Mouse (Mus musculus): ENCODE data around the gene Gfral.

Gene Gfral

DNA sequence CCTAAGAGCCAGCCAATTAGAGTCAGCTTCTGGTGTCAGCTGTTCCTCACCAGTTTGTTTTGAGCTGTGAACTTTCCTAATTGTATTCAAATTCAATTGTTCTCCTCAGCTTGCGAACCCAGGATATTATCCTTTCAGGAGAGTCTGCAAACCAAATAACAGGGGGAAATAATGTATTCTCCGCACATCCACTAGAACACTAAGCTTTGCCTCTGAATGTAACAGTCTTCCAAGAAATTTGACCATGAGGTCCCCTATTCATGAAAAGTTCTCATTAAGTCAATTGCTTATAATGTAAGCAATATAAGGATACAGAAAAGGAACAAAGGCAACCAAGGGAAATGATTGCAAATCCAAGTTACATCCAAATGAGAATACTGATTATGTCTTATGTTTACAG lies at the start of gene Gfral:
Gfral (minus strand) TSS at position 101 of the 400 bp plus-strand sequence.
- DNase-seq (ENCODE audit: low read depth, low spot score): no peak

DNA sequence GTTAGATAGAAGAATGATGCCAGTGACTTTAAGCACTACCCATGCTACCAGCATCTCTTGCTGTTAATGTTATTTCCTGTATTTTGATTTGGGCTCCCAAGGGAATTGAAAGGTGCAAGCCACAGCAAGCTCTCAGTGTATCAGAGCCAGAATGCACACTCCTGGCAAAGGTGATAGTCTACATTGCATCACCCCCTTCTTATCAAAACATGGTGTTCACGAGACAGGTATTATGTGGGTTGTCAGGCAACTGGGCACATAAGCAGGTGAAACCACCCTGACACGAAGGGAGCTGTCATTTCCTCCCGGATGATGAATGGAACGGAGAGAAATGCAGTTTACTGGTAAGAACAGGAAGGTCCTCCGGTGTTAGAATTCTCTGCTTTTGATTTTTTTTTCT lies 44.3 kb upstream of the Gfral start:
- no peak for DNase-seq (ENCODE audit: low read depth, low spot score)

DNA sequence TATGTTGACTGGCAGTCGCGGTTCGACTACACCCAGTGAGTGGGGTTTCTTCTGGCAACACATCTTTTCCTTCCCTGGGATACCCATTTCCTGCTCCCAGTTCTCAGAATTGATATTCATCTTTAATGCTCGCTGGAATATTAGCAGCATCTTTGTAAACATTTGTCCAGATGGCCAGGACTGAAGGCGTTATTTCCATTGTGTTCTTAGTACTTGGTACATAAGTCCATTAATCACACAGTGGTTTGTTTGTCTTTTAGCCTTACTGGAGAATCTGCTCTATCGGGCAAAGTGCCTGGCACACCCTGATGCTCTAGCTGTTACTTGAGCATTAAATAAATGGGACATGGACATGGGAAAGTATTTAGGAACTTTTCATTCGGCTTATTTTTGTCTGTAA lies 39.1 kb upstream of the Gfral start:
- DNase-seq (ENCODE audit: low read depth, low spot score): no peak

DNA sequence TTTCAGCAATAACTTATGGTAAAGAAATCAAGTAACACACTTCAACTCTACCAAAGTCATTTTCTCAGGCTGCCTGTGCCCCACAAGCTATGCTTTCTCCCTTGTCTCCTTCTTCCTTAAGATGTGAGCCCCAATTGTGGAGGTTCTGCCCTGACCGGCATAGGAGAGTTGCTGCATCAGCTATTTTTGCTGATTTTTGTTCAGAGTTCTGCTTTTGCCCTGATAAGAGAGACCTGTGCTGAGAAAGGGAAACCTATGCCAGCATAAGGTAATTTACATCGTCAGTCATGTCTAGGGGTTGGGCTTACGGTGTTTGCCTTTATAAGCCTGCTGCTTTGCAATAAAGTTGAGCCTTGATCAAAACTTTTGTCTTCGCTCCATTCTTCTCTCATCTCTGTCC lies 38.7 kb upstream of the Gfral start:
- DNase-seq (ENCODE audit: low read depth, low spot score): no peak

DNA sequence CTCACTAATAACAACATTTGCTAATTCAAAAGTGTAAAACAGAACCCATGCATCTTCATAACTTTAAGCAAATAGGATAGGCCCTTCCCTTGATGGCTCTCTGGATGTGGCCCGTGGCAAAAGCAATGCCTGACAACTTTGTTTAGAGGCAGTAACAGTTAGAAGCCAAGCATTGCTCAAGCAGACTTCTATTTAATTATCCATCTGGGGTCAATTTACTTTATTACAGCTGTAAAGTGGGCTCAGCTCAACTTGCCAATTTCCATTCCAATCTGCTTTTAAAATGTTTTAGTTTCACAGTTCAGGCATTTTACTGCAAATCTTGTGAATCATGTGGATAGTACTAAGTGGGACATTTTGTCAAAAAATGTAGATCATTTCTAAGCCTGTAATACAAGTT lies 28.9 kb upstream of the Gfral start:
- DNase-seq (ENCODE audit: low read depth, low spot score): no peak

DNA sequence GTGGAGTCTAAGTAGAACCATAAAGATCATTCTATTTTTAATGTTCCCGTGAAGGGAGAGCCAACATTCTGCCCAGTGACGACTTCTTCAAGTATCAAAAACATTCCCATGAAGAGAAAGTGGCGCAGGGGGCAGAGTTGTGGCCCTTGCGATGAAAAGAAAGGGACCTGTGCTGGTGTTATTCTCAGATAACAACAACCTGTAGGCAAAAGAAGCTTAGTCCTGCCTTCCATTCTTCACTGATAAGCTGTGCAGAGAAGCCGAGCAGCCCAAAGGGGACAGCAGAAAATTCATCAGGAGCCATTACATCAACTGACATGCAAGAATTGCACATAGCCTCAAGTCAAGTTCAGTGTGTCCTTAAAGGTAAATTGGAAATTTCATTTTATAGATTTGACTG lies 24.5 kb upstream of the Gfral start:
- DNase-seq (ENCODE audit: low read depth, low spot score): no peak

DNA sequence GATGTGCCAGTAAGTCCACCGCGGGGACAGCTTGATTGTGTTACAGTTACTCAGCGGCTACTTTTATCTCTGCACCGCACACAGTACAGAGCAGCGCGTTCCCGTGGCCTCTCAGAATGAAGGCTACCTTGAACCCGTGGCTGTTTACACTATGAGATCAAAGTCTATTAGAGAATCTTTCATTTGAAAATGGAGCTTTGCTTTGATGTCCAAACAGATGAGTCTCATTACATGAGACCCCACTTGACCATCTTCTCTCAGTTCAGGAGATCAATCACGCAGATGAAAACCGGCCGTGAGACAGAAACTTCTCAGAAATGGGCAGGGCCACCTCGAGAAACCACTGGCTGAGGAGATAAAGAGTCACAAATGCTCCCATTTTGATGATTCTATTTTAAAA lies 23.8 kb upstream of the Gfral start:
- DNase-seq (ENCODE audit: low read depth, low spot score): no peak

DNA sequence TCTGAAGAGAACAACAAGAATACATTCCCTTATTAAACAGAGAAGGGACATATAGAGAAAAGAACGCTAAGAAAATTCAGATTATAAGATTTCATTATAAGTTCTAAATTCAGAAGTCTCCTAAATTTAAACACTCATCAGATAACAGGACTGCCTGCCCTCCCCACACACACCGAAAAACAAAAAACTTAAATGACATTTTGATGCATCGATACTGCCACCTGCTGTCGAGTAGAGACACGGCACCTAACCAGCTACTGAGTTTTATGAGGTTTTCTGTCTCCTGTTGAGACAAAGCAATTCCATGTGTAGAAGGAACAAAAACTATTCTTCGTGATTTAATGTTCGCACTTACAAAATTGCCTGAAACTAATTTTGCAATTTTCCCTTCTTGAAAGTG lies 23.2 kb upstream of the Gfral start:
- peak; percentile 68 for DNase-seq (ENCODE audit: low read depth, low spot score)

DNA sequence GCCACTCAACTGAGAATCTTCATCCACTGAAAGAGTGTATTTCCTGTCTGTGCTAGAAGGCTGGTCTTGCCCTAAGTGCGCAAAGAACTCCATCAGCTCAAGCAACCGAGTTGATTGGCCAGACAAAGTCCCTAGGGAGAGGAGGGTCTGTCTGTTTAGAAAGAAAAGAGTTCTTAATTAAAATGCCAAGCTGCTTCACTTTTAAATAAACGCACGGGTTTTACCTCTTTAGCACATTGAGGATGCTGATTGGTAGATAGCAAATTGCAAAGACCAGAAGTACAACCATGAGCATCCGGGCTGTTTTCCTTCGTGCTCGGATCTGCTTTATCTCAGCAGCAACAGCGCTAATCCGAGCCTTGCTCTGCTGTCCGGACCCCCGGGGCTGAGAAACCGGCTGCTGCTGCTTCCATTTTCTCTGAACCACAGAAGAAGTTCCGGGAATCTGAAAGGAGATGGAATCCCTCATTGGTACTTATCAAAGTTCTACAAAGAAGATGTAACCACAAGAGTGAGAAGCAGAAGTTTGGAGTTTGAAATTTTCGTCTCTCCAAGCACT lies 22.6 kb upstream of the Gfral start:
- no peak for DNase-seq (ENCODE audit: low read depth, low spot score)

DNA sequence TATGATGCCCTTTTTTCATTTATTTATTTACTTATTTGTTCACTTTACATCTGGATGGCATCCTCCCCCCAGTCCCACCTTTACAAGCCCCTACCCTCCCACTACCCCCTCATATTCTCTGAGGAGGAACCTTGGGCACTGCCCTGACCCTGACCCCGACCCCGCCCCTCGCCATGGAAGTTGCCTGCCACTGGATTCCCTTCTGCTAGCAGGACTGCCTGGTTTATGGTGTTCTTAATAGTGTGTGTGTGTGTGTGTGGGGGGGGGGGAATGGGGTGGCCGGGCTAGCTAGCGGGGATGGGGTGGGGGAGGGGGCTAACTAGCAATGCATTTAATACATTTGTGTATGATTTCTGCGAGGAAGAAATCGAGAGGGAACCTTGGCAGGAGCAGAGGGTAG lies 21.4 kb upstream of the Gfral start:
- DNase-seq (ENCODE audit: low read depth, low spot score): peak; percentile 20

DNA sequence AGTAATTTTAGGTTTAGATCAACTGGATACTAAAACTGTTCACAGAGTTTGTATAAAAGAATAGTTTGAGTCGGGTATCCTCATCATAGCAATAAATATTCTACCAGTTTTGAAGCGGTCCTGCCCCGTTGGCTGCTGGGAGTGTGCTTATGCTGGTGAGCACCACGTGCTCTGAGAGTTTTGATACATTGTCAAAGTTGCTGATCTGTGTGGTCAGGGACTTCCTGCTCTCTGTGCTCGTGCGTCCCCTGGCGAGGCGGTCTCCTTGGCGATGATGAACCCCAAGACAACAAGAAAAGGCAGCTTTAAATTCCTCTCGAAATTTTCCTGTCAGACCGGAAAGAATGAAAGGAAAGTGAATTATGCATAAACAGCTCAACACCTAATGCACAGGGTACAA lies 16.9 kb upstream of the Gfral start:
- DNase-seq (ENCODE audit: low read depth, low spot score): no peak

DNA sequence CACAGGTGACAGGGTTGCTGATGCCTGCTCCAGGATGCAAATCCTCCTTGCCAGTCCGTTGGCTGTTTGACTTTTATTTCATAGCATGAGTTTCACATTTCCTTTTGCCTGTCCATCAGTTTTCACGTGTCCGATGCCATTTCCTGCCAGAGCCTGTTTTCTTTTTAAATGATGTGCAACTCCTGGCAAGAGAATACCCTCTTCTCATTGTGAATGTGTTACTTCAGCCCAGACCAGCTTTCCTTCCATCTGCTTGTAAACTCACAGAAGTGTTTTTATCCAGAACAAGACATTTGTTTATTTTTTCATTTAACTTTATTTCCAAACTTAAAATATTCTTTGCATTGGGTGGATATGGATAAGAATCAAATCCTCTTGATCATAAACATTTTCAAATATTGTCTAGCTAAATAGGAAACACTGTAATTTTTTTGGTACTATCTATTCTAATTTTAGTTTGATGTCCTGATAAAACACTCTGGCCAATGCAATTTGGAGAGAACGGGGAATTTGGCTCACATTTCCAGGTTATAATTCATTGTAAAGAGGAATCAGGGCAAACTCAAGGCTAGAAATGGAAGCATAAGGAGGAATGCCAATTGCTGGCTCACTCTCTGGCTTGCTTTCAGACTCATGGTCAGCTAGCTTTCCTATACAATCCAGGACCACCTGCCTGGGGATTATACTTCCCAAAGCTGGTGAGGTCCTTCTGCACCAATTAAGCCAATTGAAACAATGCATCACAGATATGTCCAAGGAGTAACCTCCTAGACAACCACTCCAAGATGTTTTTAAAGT lies 3.9 kb upstream of the Gfral start:
- DNase-seq (ENCODE audit: low read depth, low spot score): no peak

DNA sequence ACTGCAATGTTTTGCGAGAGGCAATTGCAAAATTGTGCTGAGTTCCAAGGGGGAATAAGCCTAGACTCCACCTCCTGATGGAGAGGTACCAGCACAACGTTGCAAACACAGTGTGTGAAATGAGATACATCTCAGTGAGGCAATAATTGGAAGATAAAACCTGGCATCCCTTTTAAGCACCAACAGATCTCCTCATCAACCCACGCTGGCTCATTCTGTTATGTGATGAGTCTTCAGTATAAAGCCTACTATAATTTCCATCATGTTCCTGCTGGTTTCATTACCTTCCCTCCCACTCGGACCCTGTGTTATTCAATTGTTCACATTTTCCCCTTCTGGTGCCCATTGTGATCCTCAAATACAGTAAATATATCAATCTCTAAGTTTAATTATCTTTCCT lies 1.2 kb upstream of the Gfral start:
- no peak for DNase-seq (ENCODE audit: low read depth, low spot score)

DNA sequence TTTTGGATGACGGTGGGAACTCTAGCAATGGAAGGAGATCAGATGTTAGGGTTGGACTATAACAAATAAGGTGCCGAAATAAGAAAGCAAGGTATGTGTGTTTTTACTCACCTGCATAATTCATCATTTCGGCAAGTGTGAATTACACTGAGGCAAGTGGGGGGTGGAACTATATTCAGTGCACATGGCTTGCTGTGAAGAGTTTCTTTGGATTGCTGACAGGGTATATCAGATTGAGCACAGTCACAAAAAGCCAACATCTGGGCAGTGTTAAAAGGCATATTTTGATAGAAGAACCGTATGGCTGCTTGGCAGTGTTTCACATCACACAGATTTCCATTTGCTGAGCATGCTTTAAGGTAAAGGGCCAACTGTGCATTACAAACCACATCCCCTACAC lies 16.5 kb downstream of the Gfral start:
- no peak for DNase-seq (ENCODE audit: low read depth, low spot score)

DNA sequence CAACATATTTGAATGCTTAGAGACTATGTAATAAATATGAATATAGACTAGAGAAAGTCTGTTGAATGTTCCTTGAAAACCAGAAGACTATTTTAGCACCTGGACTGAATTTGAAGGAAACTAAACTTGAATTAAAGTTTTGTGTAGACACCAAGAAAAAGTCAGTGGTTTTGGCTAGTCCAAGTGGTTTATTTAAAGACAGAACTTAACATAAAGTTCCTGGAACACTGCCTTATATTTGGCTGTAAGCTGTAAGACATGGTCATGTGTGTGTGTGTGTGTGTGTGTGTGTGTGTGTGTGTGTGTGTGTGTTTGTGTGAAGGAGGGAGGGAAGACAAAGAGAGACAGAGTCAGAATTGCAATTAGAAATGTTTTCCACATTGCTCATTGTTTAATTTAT lies 34.2 kb downstream of the Gfral start:
- DNase-seq (ENCODE audit: low read depth, low spot score): no peak

DNA sequence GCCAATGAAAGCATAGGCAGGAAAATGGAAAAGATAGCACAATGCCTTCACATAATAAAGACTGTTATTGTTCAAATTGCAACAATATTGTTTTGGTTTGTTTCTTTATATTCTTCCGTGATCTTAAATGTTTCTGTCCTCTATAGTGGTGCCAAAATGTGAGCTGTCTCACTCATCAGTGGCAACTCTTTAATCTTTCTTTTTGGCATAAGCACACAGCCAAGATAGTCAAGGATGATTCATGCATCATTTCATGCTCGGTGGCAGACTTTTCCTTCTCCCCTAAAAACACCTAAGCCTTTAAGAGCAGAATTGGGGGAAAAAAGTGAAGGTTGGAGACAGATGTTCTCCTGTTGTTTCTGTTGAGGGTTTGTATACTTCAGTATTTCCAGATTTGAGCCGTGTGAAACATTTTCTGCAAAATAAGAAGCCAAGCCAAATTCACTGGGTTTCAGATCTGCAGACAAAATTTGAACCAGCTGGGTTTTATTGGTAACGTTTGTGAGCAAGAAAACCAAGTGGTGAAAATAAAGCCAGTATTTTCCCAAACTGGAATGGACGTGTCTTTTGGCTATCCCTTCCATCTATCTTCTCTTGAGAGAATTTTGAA lies 40.7 kb downstream of the Gfral start:
- DNase-seq (ENCODE audit: low read depth, low spot score): no peak

DNA sequence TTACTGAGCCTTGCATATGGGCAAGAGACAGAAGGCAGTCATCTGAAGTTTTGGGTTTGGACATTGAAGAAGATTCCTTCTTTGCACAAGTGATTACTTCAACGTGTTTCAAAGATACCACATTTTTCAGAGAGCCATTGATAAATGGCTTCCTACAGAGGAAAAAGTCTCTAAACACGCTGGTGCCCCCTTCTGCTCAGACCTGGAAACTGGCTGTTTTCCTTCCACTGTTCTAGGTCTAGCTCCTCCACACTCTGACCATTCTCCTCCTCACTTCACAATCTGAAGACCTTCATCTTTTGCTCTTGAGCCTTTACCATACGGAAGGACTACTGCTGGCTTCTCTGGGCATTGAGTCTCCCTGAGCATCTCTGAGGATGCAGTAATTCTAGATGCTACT lies 45.1 kb downstream of the Gfral start:
- peak; percentile 22 for DNase-seq (ENCODE audit: low read depth, low spot score)

DNA sequence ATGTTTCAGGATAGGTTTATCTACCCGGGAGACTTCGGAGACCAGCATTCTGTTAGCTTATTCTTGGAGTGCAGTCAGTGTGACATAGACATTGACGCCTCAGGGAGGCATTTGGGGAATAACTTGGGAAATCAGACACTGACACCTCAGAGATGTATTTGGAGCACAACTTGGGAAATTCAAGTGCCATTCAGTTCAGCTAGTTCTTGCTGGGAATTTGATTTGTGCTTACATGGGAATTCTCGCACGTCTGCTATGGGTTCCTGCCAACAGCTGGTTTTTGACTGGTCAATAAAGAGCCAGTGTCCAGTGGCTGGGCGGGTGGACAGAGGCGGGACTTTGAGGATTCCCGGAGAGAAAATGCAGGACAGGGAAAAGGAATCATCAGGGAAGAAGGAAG lies 51.0 kb downstream of the Gfral start:
- no peak for DNase-seq (ENCODE audit: low read depth, low spot score)

DNA sequence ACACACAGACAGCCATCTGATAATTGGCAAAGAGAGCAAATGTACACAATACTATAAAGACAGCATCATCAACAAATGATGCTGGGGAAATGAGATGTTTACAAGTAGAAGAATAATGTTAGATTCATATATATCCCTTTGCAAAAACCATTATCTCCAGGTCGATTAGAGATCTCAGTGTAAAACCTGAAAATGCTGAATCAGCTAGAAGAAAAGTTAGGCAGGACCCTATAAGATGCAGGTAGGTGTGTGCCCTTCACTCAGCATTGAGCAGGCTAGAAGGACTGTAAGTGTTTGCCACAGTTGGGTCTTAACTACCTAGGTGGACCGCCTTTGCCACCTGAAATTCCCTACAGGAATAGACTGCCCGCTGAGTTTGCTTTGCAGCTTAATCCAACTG lies 67.9 kb downstream of the Gfral start:
- no peak for DNase-seq (ENCODE audit: low read depth, low spot score)

DNA sequence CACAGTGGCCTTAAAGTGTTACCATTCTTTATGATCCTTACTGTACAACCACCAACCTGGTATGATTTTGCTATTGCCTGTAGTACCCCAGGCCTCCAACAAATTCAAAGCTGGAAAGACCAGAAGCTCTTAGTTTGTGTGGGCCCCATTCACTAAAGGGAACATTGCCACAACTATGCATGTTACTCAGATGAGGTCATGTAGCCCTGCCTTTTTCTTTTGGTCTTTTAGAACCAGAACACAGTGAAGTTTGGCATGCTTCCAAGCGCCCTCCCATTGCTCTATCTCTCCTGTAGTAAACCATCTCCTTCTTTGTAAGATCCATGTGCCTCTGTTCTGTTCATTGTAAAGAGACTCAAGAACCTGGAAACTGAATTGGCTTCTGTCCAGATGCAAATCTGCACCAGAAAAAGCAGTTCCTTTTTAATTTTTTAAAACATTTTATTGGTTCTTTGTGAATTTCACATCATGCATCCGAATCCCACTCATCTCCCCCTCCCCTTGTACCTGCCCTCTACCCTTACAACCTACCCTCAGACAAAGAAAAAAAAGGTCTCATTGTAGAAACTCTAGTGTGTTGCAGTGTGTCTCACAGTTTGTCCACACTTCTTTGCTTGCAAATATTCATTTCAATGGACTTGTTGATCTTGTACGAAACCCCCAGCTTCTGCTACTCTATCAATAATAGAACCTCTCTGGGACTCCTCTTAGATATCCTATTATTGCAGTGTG lies 74.9 kb downstream of the Gfral start:
- no peak for DNase-seq (ENCODE audit: low read depth, low spot score)

DNA sequence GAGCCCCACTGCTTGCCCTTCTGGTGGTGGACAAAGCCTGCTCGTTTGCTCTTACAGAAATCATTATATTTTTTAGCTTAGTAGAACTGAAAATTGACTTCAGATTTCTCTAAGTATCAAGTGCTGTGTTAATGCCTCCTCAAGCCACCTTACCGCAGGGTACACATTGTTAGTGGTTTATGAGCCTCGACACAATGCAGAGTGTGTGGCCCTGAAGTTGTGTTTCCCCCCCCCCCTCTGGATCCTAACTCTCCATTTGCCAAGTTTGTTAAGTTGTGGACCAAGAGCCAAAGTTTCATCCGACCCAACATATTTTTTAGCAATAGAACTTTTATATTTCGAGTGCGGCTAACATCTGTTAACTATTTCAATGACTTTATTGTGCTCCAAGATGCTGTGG lies 79.4 kb downstream of the Gfral start:
- DNase-seq (ENCODE audit: low read depth, low spot score): no peak

DNA sequence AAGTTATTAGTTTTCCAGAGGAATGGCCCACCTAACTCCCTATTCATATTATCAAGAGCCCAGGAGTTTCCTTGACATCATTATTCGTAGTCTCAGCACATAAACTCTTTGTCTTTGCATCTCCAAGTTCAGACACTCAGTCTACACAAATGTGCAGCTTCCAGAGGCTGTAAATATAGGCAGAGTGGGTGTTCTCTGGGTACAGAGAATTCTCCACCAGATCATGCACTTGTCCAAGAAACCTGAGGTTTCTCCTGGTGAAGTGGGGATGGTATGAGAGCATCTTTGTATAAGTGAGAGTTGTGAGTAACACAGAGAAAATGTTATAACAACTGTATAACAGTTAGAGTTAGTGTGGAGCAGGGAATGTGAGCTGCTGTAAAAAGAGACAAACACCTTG lies 84.1 kb downstream of the Gfral start:
- no peak for DNase-seq (ENCODE audit: low read depth, low spot score)

DNA sequence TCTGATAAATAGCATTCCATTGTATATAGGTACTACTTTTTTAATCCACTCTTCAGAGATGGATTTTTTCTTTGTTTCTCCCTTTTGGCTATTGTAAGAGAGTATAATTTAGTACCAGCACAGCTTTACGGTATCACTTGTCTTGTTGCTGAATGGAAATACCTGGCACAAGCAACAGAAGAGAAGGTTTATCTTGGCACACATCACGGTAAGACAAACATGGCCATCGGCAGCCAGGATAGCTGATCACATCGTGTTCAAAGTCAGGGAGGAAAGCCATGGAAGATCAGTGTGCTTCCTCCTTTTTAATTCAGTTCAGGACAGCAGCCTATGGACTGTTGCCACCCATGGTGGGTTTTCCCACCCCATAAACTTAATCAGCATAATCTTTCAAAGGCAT lies 89.2 kb downstream of the Gfral start:
- no peak for DNase-seq (ENCODE audit: low read depth, low spot score)

All from ES-CJ7 (cell line).